Comparison of ENCODE assay signal across 10 mouse cellular contexts in the genomic region with DNA sequence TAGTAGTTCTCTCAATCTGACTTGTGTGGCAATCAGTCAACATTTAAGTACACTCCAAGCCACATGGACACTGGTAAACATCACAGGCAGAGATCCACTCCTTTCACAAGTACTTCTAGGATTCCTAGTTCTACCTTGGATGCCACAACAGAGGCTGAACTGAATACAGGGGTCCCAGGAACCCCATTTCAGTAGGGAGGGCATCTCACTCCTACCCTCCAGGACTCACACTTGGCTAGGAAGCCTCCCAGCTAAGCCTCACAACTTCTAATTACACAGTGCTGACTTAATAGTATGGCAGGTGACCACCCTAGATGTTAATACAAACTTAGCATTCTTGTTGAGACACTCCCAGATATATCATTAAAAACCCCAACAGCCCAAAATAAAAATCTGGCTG. TPM values are rescaled to one million over a fixed set of nuclear protein-coding genes. Genes with fewer than 3 reads are reported as not detected.
DNase-seq lines count a peak whose midpoint lies in the region; ATAC-seq and TF ChIP-seq lines count a peak whose summit lies in the region.
"Had no signal": no experiment of that assay in that cellular context is flagged by ENCODE, and none has a peak within 500 bp of the region (broad histone marks: within the 10 kb centered on the region; RNA-seq: fewer than 3 reads in every experiment).

No protein-coding gene starts in this region.

- H3K4me1 ChIP-seq in forebrain, embryonic 15.5 days: peaks cover 32% of the 10 kb centered on the region
- H3K4me1 ChIP-seq in liver, embryonic 12.5 days: peaks cover 42% of the 10 kb centered on the region

- peaks cover 53% of the 10 kb centered on the region for H3K79me3 ChIP-seq in C2C12 (ENCODE audit: low read depth)

- peak overlapping the region; percentile 93 for H3K4me3 ChIP-seq in gastrocnemius, adult 2 months
- peak overlapping the region; percentile 95 for H3K4me3 ChIP-seq in C2C12 (ENCODE audit: insufficient read depth, poor library complexity, severe bottlenecking)
- peak overlapping the region; percentile 96; the same call in 1 of the 2 replicates for H3K4me3 ChIP-seq in forebrain, embryonic 15.5 days
- H3K4me3 ChIP-seq in liver, embryonic 12.5 days: peak overlapping the region; percentile 86

- peak overlapping the region; percentile 91; the same call in 1 of the 2 replicates for H3K4me2 ChIP-seq in forebrain, embryonic 15.5 days (replicated peaks)
- peak overlapping the region; percentile 84 for H3K4me2 ChIP-seq in liver, embryonic 12.5 days

- H3K9ac ChIP-seq in forebrain, embryonic 15.5 days (replicated peaks): 0 out of 2 replicates have a peak overlapping the region, but pooled peaks have one; percentile 91
- H3K9ac ChIP-seq in liver, embryonic 12.5 days: peak overlapping the region; percentile 87

- DNase-seq in gastrocnemius, adult 2 months: no peak
- no peak for DNase-seq in gastrocnemius, postnatal 25 days
- DNase-seq in adrenal gland, adult 18-20 months (ENCODE audit: low spot score in 2 of 2): no peak
- DNase-seq in thymus, postnatal 36 days: no peak
- DNase-seq in frontal cortex, postnatal 36 days (ENCODE audit: low spot score in 2 of 2): no peak

- peak overlapping the region; percentile 7 for H3ac ChIP-seq in C2C12 (ENCODE audit: control insufficient read depth, insufficient read length, low read depth)

- ATAC-seq in forebrain, embryonic 15.5 days (replicated peaks): no peak
- ATAC-seq in liver, embryonic 12.5 days: no peak

- peak overlapping the region; percentile 98 for H3K27ac ChIP-seq in gastrocnemius, adult 2 months
- no peak overlapping the region for H3K27ac ChIP-seq in forebrain, embryonic 15.5 days (replicated peaks)
- H3K27ac ChIP-seq in liver, embryonic 12.5 days: no peak overlapping the region

- intact Hi-C loops in gastrocnemius, adult 2 months (cut with DNase I): no loop called here

- H3K36me3 ChIP-seq in C2C12 (ENCODE audit: control insufficient read depth, insufficient read depth): peaks cover 27% of the 10 kb centered on the region
- H3K36me3 ChIP-seq in forebrain, embryonic 15.5 days: peaks cover 13% of the 10 kb centered on the region; the same call in 1 of the 2 replicates
- H3K36me3 ChIP-seq in liver, embryonic 12.5 days: peaks cover 23% of the 10 kb centered on the region

- no peaks in the 10 kb centered on the region for H3K27me3 ChIP-seq in C2C12 (ENCODE audit: control insufficient read depth, insufficient read depth, insufficient read length)
- no peaks in the 10 kb centered on the region for H3K27me3 ChIP-seq in forebrain, embryonic 15.5 days
- H3K27me3 ChIP-seq in liver, embryonic 12.5 days (replicated peaks): no peaks in the 10 kb centered on the region

- peaks cover 85% of the 10 kb centered on the region for H3K79me2 ChIP-seq in C2C12 (ENCODE audit: control insufficient read depth, insufficient read depth)

- H3K9me3 ChIP-seq in forebrain, embryonic 15.5 days: no peaks in the 10 kb centered on the region
- H3K9me3 ChIP-seq in liver, embryonic 12.5 days (replicated peaks): no peaks in the 10 kb centered on the region

- no peak for TF ChIP-seq CTCF in gastrocnemius, adult 2 months (IDR thresholded peaks at IDR 0.05)
- TF ChIP-seq CTCF in C2C12 (IDR thresholded peaks at IDR 0.05; ENCODE audit: control insufficient read depth, insufficient read depth, insufficient read length): no peak

TF ChIP-seq in C2C12, 6 proteins besides CTCF, POLR2A, EP300 and RAD21:
- no peak for TF ChIP-seq MYOD1 (IDR thresholded peaks at IDR 0.05; ENCODE audit: control insufficient read depth, insufficient read length, low read depth)
- TF ChIP-seq USF1 (IDR thresholded peaks at IDR 0.05; ENCODE audit: low read depth): no peak
- TF ChIP-seq FOSL1 (IDR thresholded peaks at IDR 0.05; ENCODE audit: insufficient read depth, low read length, poor library complexity, severe bottlenecking): no peak
- TF ChIP-seq MYOG (IDR thresholded peaks at IDR 0.05; ENCODE audit: control insufficient read depth, extremely low read depth, insufficient read length): no peak
- no peak for TF ChIP-seq CEBPB (IDR thresholded peaks at IDR 0.05; ENCODE audit: low read depth)
- TF ChIP-seq MAX (IDR thresholded peaks at IDR 0.05): no peak
TF ChIP-seq in C2C12: peak in this region for 0.

RNA-seq across cellular contexts. Expression of a gene that starts 6.7 kb away (rescaled TPM):
- total RNA-seq in gastrocnemius, adult 2 months (2021): 10 to 100 TPM; 32.4 to 38.2 TPM
- total RNA-seq in gastrocnemius, postnatal 25 days (2021): 10 to 100 TPM; 23.8 to 27.0 TPM
- polyA plus RNA-seq in C2C12 (2012; fragmentation: generic; extraction: Trizol): 44.6 TPM
- 75.4 and 79.1 TPM in 2 replicates for polyA plus RNA-seq in forebrain, embryonic 15.5 days (2015; fragmentation: Nextera tagmentation; extraction: Ambion mirVana)
- 41.3 and 43.0 TPM in 2 replicates for polyA plus RNA-seq in liver, embryonic 12.5 days (2016; fragmentation: Nextera tagmentation; extraction: Ambion mirVana)
- 10 to 100 TPM; 37.1 to 43.6 TPM for total RNA-seq in adrenal gland, adult 18-20 months (2021)

RNA-seq across cellular contexts. Expression of a gene that starts 20.0 kb away (rescaled TPM):
- total RNA-seq in gastrocnemius, adult 2 months (2021): 100 to 1,000 TPM; 424 to 437 TPM
- 100 to 1,000 TPM; 424 to 451 TPM for total RNA-seq in gastrocnemius, postnatal 25 days (2021)
- polyA plus RNA-seq in C2C12 (2012; fragmentation: generic; extraction: Trizol): 78.4 TPM
- polyA plus RNA-seq in forebrain, embryonic 15.5 days (2015; fragmentation: Nextera tagmentation; extraction: Ambion mirVana): 0.22 and 0.25 TPM in 2 replicates
- polyA plus RNA-seq in liver, embryonic 12.5 days (2016; fragmentation: Nextera tagmentation; extraction: Ambion mirVana): 0.12 and 0.16 TPM in 2 replicates
- total RNA-seq in adrenal gland, adult 18-20 months (2021): 1 to 10 TPM; 4.4 to 6.5 TPM
- total RNA-seq: hematopoietic stem cell, adult 5-6 weeks; neutrophil, adult 5-6 weeks had no signal

RNA-seq across cellular contexts. Expression of a gene that starts 20.4 kb away (rescaled TPM):
- not detected for total RNA-seq in gastrocnemius, adult 2 months (2021)
- not detected for total RNA-seq in gastrocnemius, postnatal 25 days (2021)
- polyA plus RNA-seq in C2C12 (2012; fragmentation: generic; extraction: Trizol): 0.19 TPM
- 111 and 112 TPM in 2 replicates for polyA plus RNA-seq in forebrain, embryonic 15.5 days (2015; fragmentation: Nextera tagmentation; extraction: Ambion mirVana)
- polyA plus RNA-seq in liver, embryonic 12.5 days (2016; fragmentation: Nextera tagmentation; extraction: Ambion mirVana): 0.19 and 0.36 TPM in 2 replicates
- total RNA-seq in adrenal gland, adult 18-20 months (2021): 1 to 10 TPM; 3.3 TPM
- total RNA-seq: neutrophil, adult 5-6 weeks had no signal

RNA-seq across cellular contexts. Expression of a gene that starts 54.6 kb away (rescaled TPM):
- total RNA-seq in gastrocnemius, adult 2 months (2021): 100 to 1,000 TPM in 1 of 2 experiments, 10 to 100 TPM in 1; 73.8 to 106 TPM
- total RNA-seq in gastrocnemius, postnatal 25 days (2021): 10 to 100 TPM; 72.3 to 83.1 TPM
- 9.0 TPM for polyA plus RNA-seq in C2C12 (2012; fragmentation: generic; extraction: Trizol)
- 11.4 and 12.3 TPM in 2 replicates for polyA plus RNA-seq in forebrain, embryonic 15.5 days (2015; fragmentation: Nextera tagmentation; extraction: Ambion mirVana)
- polyA plus RNA-seq in liver, embryonic 12.5 days (2016; fragmentation: Nextera tagmentation; extraction: Ambion mirVana): 6.7 and 7.0 TPM in 2 replicates
- total RNA-seq in adrenal gland, adult 18-20 months (2021): 100 to 1,000 TPM; 108 to 114 TPM

Comparison
In these comparisons a context has a peak if more than half of its experiments do, and no peak if none do; other contexts are left out.
1. RNA of a gene that starts 20.0 kb away (total RNA-seq): 424 to 451 TPM in gastrocnemius, postnatal 25 days and 424 to 437 TPM in gastrocnemius, adult 2 months; 4.4 to 6.5 TPM in adrenal gland, adult 18-20 months; every median in the first group is over 10 times any median in the second.
2. RNA of a gene that starts 20.4 kb away (total RNA-seq): 3.3 TPM in adrenal gland, adult 18-20 months; not detected in gastrocnemius, adult 2 months and not detected in gastrocnemius, postnatal 25 days; every median in the first group is over 4 times any median in the second.
3. Peak in every context shown above with its lines, with median percentiles within 50 percentile points of each other: H3K4me3 ChIP-seq.